Mouse (Mus musculus) bone marrow, adult 2 months (tissue): ENCODE measurements at regions not wholly inside any gene's neighbourhood (a gene's known extent, or its start where the extent isn't known, plus 50 kb on each side); places are given as distances from the start of the nearest gene placed in this dataset.
"Not testable (repeated sequence)": the region's sequence is repeated elsewhere in the genome, so short reads cannot be mapped to it uniquely, and the experiment has no call there.

Experiments
- H3K27ac ChIP-seq: fragments of 200-500 bp; 2 replicates; pipeline ENCODE4 v1.5.1; 2012; ENCODE audit warnings: low read depth, mild to moderate bottlenecking, control low read depth, inconsistent platforms, low read length; ENCODE audit not compliant: control insufficient read depth, poor library complexity, insufficient read depth
- H3K4me1 ChIP-seq: fragments of 200-500 bp; 2 replicates; pipeline ENCODE4 v1.6.1; 2011; ENCODE audit warnings: low read length; ENCODE audit not compliant: control insufficient read depth, insufficient read depth
- H3K4me3 ChIP-seq: fragments of 200-500 bp; replicated peaks from 2 replicates; pipeline ENCODE3; 2011; ENCODE audit warnings: mild to moderate bottlenecking, low read depth, low read length, control low read depth; ENCODE audit not compliant: control insufficient read depth
- CTCF ChIP-seq: fragments of 200-500 bp; IDR thresholded peaks from 2 replicates; pipeline ENCODE4 v1.5.1; 2011; ENCODE audit warnings: low read length, control low read depth; ENCODE audit not compliant: control insufficient read depth, insufficient read depth
- POLR2A ChIP-seq: fragments of 200-500 bp; IDR thresholded peaks from 2 replicates; pipeline ENCODE4 v1.6.1; 2011; ENCODE audit warnings: low read depth, mild to moderate bottlenecking, control low read depth, low read length, borderline replicate concordance; ENCODE audit not compliant: control insufficient read depth
- WGBS: fragments of 180-500 bp; shearing (Covaris S2); methylation state at CpG from one replicate; pipeline ENCODE4 v1.1.7; 2018; 5-methylcytosine and 5-hydroxymethylcytosine counted together

DNA sequence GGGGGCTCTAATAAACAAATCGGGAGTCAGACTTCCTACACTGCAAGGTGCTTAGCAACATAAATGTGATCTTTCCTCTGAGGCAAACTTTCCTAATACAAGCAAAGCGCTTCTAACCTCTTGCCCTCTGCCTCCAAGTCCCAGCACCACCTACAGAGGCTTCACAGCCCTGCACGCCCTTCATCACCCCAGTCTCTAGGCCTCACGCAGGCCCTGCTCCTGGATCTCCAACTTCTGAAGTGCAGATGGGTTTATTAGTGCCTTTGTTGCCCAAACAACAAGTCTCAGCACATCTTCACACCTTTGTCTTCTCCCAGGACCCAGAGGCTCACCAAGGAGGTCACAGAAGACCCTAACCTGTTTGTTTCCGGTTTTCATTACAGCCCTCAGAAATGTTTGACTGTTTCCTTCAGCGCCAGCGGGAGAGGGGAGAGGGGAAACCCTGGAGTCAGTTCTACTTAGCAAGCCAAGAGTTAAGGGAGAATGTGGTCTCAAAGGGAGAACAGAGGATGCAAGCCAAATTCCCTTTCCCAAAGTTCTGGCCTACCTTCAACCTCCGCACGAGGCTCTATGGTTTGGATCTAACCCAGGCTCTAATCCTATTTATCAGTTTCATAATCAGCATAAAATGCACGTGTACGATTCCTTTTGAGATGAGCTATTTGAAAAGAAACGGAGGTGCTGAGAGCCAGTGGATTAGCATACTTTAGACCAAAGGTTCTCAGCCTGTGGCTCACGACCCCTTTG is 244.9 kb upstream of the Smim15 start:
- no peaks in the 10 kb centered on the region; the same call in 1 of the 2 replicates for H3K4me1 ChIP-seq
- no peak for TF ChIP-seq CTCF
- TF ChIP-seq POLR2A = no peak
- H3K27ac ChIP-seq = no peak overlapping the region
- H3K4me3 ChIP-seq = no peak overlapping the region
- WGBS = 79% methylated on average over 13 of the region's 13 CpGs

DNA sequence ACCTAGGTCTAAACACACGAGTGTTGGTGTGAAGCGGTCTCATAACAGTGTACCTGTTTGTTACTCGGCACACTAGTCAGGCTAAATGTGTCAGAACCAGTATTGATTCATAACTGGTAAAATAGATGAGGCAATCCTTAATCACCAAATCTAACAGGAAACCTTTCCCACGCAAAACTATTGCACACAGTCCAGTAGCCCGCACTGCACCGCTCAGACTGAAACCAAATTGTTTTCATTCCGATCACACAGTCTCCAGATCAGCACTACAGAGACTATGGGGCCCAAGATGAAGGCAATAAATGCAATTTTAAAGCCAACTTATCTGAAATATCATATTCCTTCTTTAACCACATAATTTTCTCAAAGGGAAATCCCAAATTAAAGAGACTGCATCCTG is 246.1 kb upstream of the Smim15 start:
- WGBS = 48% methylated on average over 7 of the region's 7 CpGs
- Histone ChIP-seq H3K27ac (no peak overlapping the region), H3K4me3 (no peak overlapping the region), H3K4me1 (no peaks in the 10 kb centered on the region; the same call in 1 of the 2 replicates)
- no peak for TF ChIP-seq POLR2A
- TF ChIP-seq CTCF = no peak

DNA sequence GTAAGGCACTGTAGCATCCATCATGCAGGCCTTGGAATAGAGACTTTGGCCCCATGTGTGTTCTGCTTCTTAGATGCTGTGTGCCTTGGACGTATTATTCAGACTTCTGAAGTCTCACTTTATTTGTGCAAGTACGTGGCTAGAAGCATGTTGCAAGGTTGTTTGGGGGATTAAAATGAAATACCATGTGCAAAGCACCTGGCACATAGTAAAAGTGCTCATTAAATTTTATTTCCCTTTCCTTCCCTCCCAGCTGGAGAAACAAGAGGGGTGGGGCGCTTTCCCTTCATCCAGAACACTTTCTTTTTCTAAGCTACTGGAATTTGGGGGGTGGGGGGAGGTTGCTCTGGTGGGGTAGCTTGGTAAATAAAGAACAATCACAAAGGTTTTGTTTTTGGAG is 248.7 kb upstream of the Smim15 start:
- Histone ChIP-seq H3K27ac (no peak overlapping the region), H3K4me3 (no peak overlapping the region), H3K4me1 (no peaks in the 10 kb centered on the region; the same call in 1 of the 2 replicates)
- TF ChIP-seq POLR2A (no peak), CTCF (no peak)
- WGBS = 71% methylated on average over 3 of the region's 3 CpGs

DNA sequence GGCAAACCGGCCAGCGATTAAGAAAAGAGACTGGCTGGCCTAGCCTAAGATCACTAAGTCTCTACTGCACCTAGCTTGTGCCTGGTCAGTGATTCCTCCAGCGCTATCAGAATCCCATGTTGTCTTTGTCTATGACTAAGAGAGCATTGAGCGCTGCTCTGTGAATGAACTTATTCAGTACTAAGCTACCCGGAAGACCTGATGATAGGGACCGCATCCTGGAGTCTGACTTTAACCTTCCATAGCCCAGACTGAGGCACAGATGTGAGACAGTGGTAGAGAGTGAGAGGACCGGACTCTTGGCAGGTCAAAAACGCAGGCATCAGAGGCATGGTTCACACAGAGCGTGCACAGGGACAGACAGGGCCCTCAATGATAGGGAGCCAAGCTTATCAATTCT is 252.5 kb upstream of the Smim15 start:
- 82% methylated on average over 9 of the region's 9 CpGs for WGBS
- H3K27ac ChIP-seq = no peak overlapping the region
- H3K4me1 ChIP-seq = no peaks in the 10 kb centered on the region; the same call in 1 of the 2 replicates
- TF ChIP-seq POLR2A (no peak), CTCF (no peak)
- no peak overlapping the region for H3K4me3 ChIP-seq

DNA sequence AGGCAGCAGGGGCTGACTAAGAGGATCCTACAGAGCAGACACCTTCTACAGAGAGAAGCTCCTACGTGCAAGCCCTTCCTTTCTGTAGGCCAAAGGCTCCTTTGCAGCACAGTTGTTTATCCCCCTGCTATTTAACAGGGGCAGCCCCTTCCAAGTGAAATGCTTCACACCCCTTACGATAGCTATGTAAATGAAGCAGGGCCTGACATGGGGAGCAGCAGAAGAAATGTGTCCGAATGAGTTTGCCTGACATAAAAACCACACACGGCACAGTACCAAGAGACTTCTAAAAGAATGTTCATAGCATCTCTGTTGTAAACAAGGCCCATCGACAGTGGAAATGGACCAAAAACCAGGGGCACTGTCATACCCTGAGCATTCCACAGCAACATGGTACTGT is 259.3 kb upstream of the Smim15 start:
- TF ChIP-seq POLR2A = no peak
- no peak for TF ChIP-seq CTCF
- H3K4me1 ChIP-seq = no peaks in the 10 kb centered on the region; the same call in 1 of the 2 replicates
- H3K4me3 ChIP-seq = no peak overlapping the region
- no peak overlapping the region for H3K27ac ChIP-seq
- WGBS = 81% methylated on average over 5 of the region's 5 CpGs

DNA sequence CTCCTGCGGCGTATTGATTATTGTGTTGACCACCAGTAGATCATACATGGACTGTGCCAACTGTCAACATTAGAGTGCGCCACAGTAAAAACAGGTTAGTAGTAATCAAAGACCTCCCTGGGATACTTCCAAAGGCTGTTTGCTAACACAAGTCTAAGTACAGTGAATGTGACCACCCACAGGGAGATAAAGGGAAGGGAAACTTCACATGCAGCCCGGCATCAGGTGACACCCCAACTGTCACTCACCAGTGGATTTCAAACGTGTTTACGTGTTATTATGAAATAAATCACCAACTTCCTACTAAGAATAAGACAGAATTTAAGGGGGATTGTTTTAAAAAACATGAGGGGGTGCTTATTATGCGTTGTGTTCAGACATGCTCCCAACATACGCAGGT is 262.5 kb upstream of the Smim15 start:
- TF ChIP-seq CTCF = no peak
- no peak for TF ChIP-seq POLR2A
- Histone ChIP-seq H3K4me1 (no peaks in the 10 kb centered on the region; the same call in 1 of the 2 replicates), H3K4me3 (no peak overlapping the region), H3K27ac (no peak overlapping the region)
- 69% methylated on average over 8 of the region's 8 CpGs for WGBS

DNA sequence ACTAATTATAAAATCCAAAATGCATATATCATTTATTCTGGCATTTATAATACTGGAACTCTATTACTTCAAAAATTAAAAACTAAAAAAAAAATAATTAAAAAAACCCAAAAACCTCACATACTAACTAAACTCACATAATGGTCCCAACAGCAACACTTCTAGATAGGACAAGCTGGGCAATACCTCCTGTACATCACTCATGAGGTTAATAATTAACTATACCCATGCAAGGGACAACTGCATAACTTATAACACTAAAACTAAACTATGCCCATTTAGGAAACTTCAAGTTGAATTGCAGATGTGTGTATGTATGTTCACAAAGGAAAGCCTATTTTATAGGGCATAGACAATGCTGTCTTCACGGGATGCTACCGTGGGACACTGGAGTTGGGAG is 263.0 kb upstream of the Smim15 start:
- TF ChIP-seq CTCF (no peak), POLR2A (no peak)
- H3K27ac ChIP-seq = no peak overlapping the region
- no peaks in the 10 kb centered on the region; the same call in 1 of the 2 replicates for H3K4me1 ChIP-seq
- no peak overlapping the region for H3K4me3 ChIP-seq
- WGBS = 90% methylated on average over 2 of the region's 2 CpGs

DNA sequence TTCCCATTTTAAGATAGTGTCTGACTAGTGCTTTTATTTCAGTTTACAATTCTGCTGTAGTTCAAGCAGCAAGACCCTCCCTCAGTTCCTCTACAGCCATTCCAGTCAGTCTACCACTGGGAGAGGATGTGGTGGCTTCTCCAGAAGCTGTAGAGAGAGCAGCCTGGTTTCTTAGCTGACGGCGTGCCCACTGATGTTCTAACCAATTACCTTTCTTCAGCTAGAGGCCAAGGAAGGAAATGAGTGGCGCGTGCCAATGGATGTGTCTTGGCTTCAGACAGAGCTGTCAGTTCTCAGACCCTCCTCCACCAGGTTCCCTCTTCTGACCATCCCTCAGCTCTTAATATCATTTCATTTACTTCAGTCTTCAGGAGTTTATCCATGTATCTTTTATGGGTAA is 264.7 kb upstream of the Smim15 start:
- Histone ChIP-seq H3K4me3 (no peak overlapping the region), H3K4me1 (no peaks in the 10 kb centered on the region; the same call in 1 of the 2 replicates), H3K27ac (no peak overlapping the region)
- no peak for TF ChIP-seq POLR2A
- no peak for TF ChIP-seq CTCF
- WGBS = 31% methylated on average over 4 of the region's 4 CpGs

DNA sequence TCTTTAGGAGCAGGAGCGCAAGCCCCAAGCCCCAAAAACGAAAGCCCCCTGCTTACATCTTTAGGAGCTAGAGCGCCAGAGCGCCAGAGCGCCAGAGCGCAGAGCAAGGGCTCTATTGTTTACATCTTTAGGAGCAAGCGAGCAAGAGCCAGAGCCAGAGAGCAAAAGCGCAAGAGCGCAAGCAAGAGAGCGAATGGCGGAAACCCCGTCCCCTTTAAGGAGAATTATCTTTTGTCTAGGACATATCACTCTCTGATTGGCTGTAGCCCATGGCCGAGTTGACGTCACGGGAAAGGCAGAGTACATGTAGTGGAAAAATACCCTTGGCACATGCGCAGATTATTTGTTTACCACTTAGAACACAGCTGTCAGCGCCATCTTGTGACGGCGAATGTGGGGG is 269.7 kb upstream of the Smim15 start:
- H3K4me3 ChIP-seq, H3K4me1 ChIP-seq, H3K27ac ChIP-seq: not testable (repeated sequence)
- WGBS = 88% methylated on average over 19 of the region's 19 CpGs
